Comparison of ENCODE assay signal across 14 mouse cellular contexts in genomic region chr5:140121966-140122365, GRCm38 (mm10).
DNase-seq lines count a peak whose midpoint lies in the region; ATAC-seq and TF ChIP-seq lines count a peak whose summit lies in the region.
"Had no signal": no experiment of that assay in that cellular context is flagged by ENCODE, and none has a peak within 500 bp of the region (broad histone marks: within the 10 kb centered on the region; RNA-seq: fewer than 3 reads in every experiment).

No protein-coding gene starts in this region.

- no peak overlapping the region for H3K4me3 ChIP-seq in hindbrain, embryonic 13.5 days
- no peak overlapping the region for H3K4me3 ChIP-seq in hindbrain, embryonic 11.5 days (ENCODE audit: low read depth, low read length)
- H3K4me3 ChIP-seq in midbrain, embryonic 14.5 days (replicated peaks; ENCODE audit: low read depth, low read length), result no peak overlapping the region
- H3K4me3 ChIP-seq in midbrain, embryonic 11.5 days (ENCODE audit: low read depth, low read length), result no peak overlapping the region
- no peak overlapping the region for H3K4me3 ChIP-seq in midbrain, postnatal 0 days (ENCODE audit: low read depth, low read length)
- H3K4me3 ChIP-seq: liver, embryonic 13.5 days; neural tube, embryonic 12.5 days had no signal

- TF ChIP-seq POLR2A in brain, embryonic 14.5 days (IDR thresholded peaks at IDR 0.05; ENCODE audit: borderline replicate concordance, extremely low read depth, insufficient read depth, insufficient read length, poor library complexity, severe bottlenecking), result no peak

- H3K36me3 ChIP-seq in hindbrain, embryonic 13.5 days, result no peaks in the 10 kb centered on the region
- no peaks in the 10 kb centered on the region for H3K36me3 ChIP-seq in hindbrain, embryonic 11.5 days (ENCODE audit: control insufficient read depth, insufficient read depth, low read length)
- H3K36me3 ChIP-seq in midbrain, embryonic 14.5 days (ENCODE audit: control insufficient read depth, insufficient read depth, low read length), result no peaks in the 10 kb centered on the region
- H3K36me3 ChIP-seq in midbrain, embryonic 11.5 days (ENCODE audit: control insufficient read depth, insufficient read depth, low read length), result no peaks in the 10 kb centered on the region
- H3K36me3 ChIP-seq in midbrain, postnatal 0 days (ENCODE audit: insufficient read depth, low read length), result no peaks in the 10 kb centered on the region
- H3K36me3 ChIP-seq: neural tube, embryonic 12.5 days had no signal

- H3K9me3 ChIP-seq in hindbrain, embryonic 13.5 days, result no peaks in the 10 kb centered on the region
- no peaks in the 10 kb centered on the region for H3K9me3 ChIP-seq in hindbrain, embryonic 11.5 days (ENCODE audit: control insufficient read depth, low read length)
- H3K9me3 ChIP-seq in midbrain, embryonic 14.5 days (ENCODE audit: control insufficient read depth, low read length), result no peaks in the 10 kb centered on the region
- H3K9me3 ChIP-seq in midbrain, embryonic 11.5 days (ENCODE audit: control insufficient read depth, low read length), result no peaks in the 10 kb centered on the region
- H3K9me3 ChIP-seq in midbrain, postnatal 0 days (ENCODE audit: low read length), result no peaks in the 10 kb centered on the region
- H3K9me3 ChIP-seq: liver, embryonic 13.5 days; neural tube, embryonic 12.5 days had no signal

- TF ChIP-seq CTCF in brain, embryonic 14.5 days (IDR thresholded peaks at IDR 0.05; ENCODE audit: borderline replicate concordance, extremely low read depth, insufficient read depth, insufficient read length), result no peak
- no peak for TF ChIP-seq CTCF in midbrain, postnatal 0 days (IDR thresholded peaks at IDR 0.05)

- ATAC-seq in hindbrain, embryonic 13.5 days (ENCODE audit: low FRiP score), result no peak
- no peak for ATAC-seq in hindbrain, embryonic 11.5 days (ENCODE audit: low FRiP score)
- ATAC-seq in midbrain, embryonic 14.5 days (ENCODE audit: low FRiP score, low TSS enrichment), result no peak
- no peak for ATAC-seq in midbrain, embryonic 11.5 days (ENCODE audit: low FRiP score)
- no peak for ATAC-seq in midbrain, postnatal 0 days (ENCODE audit: low FRiP score)
- ATAC-seq: CD4-positive, CD25-positive, alpha-beta regulatory T cell, adult 4 months had no signal

- no peak overlapping the region for H3K4me2 ChIP-seq in hindbrain, embryonic 13.5 days
- no peak overlapping the region for H3K4me2 ChIP-seq in hindbrain, embryonic 11.5 days (replicated peaks; ENCODE audit: low read depth, low read length)
- no peak overlapping the region for H3K4me2 ChIP-seq in midbrain, embryonic 14.5 days (ENCODE audit: low read length)
- H3K4me2 ChIP-seq in midbrain, embryonic 11.5 days, result no peak overlapping the region
- H3K4me2 ChIP-seq in midbrain, postnatal 0 days (ENCODE audit: low read depth, low read length, poor library complexity, severe bottlenecking), result no peak overlapping the region
- H3K4me2 ChIP-seq: liver, embryonic 13.5 days; neural tube, embryonic 12.5 days had no signal

- H3K27me3 ChIP-seq in hindbrain, embryonic 13.5 days, result no peaks in the 10 kb centered on the region
- H3K27me3 ChIP-seq in hindbrain, embryonic 11.5 days (ENCODE audit: control insufficient read depth, insufficient read depth, low read length), result no peaks in the 10 kb centered on the region
- H3K27me3 ChIP-seq in midbrain, embryonic 14.5 days (ENCODE audit: control insufficient read depth, insufficient read depth, low read length), result no peaks in the 10 kb centered on the region
- no peaks in the 10 kb centered on the region for H3K27me3 ChIP-seq in midbrain, embryonic 11.5 days (ENCODE audit: control insufficient read depth, insufficient read depth, low read length)
- no peaks in the 10 kb centered on the region for H3K27me3 ChIP-seq in midbrain, postnatal 0 days (ENCODE audit: insufficient read depth, low read length)
- H3K27me3 ChIP-seq: liver, embryonic 13.5 days; neural tube, embryonic 12.5 days had no signal

- 66% methylated on average over 3 of the region's 3 CpGs for WGBS in hindbrain, embryonic 13.5 days
- whole genome bisulfite sequencing in hindbrain, embryonic 11.5 days, result 86% methylated on average over 3 of the region's 3 CpGs
- 76% methylated on average over 3 of the region's 3 CpGs for WGBS in midbrain, embryonic 14.5 days
- 90% methylated on average over 3 of the region's 3 CpGs for WGBS in midbrain, embryonic 11.5 days
- 56% methylated on average over 3 of the region's 3 CpGs for WGBS in midbrain, postnatal 0 days

- no peak for DNase-seq in hindbrain, embryonic 11.5 days (ENCODE audit: low spot score)
- peak; percentile 70 for DNase-seq in midbrain, embryonic 14.5 days
- no peak for DNase-seq in midbrain, embryonic 11.5 days (ENCODE audit: low spot score, missing footprints)
- DNase-seq in brain, embryonic 14.5 days (ENCODE audit: low read depth), result peak; percentile 92
- DNase-seq in midbrain, postnatal 0 days (ENCODE audit: low spot score), result peak; percentile 84
- DNase-seq in retina, embryonic 14.5 days (ENCODE audit: low spot score), result no peak
- DNase-seq in lung, postnatal 25 days (ENCODE audit: low spot score), result no peak
- DNase-seq: adrenal gland, postnatal 36 days; gastrocnemius, postnatal 10 days; kidney, adult 9 months; liver, embryonic 13.5 days had no signal

- H3K9ac ChIP-seq in hindbrain, embryonic 13.5 days, result no peak overlapping the region
- no peak overlapping the region for H3K9ac ChIP-seq in hindbrain, embryonic 11.5 days (ENCODE audit: low read depth, low read length)
- no peak overlapping the region for H3K9ac ChIP-seq in midbrain, embryonic 14.5 days (replicated peaks; ENCODE audit: low read length)
- no peak overlapping the region for H3K9ac ChIP-seq in midbrain, embryonic 11.5 days (ENCODE audit: low read length)
- no peak overlapping the region for H3K9ac ChIP-seq in midbrain, postnatal 0 days (replicated peaks; ENCODE audit: low read length, poor library complexity, severe bottlenecking)
- H3K9ac ChIP-seq: liver, embryonic 13.5 days; neural tube, embryonic 12.5 days had no signal

- peaks cover 52% of the 10 kb centered on the region for H3K4me1 ChIP-seq in hindbrain, embryonic 13.5 days (replicated peaks)
- H3K4me1 ChIP-seq in hindbrain, embryonic 11.5 days (replicated peaks; ENCODE audit: control insufficient read depth, insufficient read depth, low read length), result no peaks in the 10 kb centered on the region
- peaks cover 10% of the 10 kb centered on the region; the same call in 1 of the 2 replicates for H3K4me1 ChIP-seq in midbrain, embryonic 14.5 days (ENCODE audit: control insufficient read depth, insufficient read depth, low read length)
- H3K4me1 ChIP-seq in midbrain, embryonic 11.5 days (ENCODE audit: control insufficient read depth, insufficient read depth, low read length), result no peaks in the 10 kb centered on the region
- peaks cover 4% of the 10 kb centered on the region; the same call in 1 of the 2 replicates for H3K4me1 ChIP-seq in midbrain, postnatal 0 days (ENCODE audit: insufficient read depth, low read length)

- H3K27ac ChIP-seq in hindbrain, embryonic 13.5 days, result peak overlapping the region; percentile 8; the same call in 1 of the 2 replicates
- H3K27ac ChIP-seq in hindbrain, embryonic 11.5 days (ENCODE audit: low read depth, low read length), result no peak overlapping the region
- no peak overlapping the region for H3K27ac ChIP-seq in midbrain, embryonic 14.5 days (replicated peaks; ENCODE audit: low read depth, low read length)
- H3K27ac ChIP-seq in midbrain, embryonic 11.5 days (ENCODE audit: low read depth, low read length), result no peak overlapping the region
- no peak overlapping the region for H3K27ac ChIP-seq in midbrain, postnatal 0 days (ENCODE audit: low read depth, low read length)
- H3K27ac ChIP-seq: liver, embryonic 13.5 days; neural tube, embryonic 12.5 days had no signal

Comparison
In these comparisons a context has a peak if more than half of its experiments do, and no peak if none do; other contexts are left out.
1. DNase-seq: peak in midbrain, embryonic 14.5 days (single experiment), brain, embryonic 14.5 days (single experiment) and midbrain, postnatal 0 days (single experiment); none in hindbrain, embryonic 11.5 days (single experiment), midbrain, embryonic 11.5 days (single experiment), retina, embryonic 14.5 days (single experiment) and lung, postnatal 25 days (single experiment).